Mouse (Mus musculus): ENCODE data around the gene Hcrt.

The Hcrt gene

DNA sequence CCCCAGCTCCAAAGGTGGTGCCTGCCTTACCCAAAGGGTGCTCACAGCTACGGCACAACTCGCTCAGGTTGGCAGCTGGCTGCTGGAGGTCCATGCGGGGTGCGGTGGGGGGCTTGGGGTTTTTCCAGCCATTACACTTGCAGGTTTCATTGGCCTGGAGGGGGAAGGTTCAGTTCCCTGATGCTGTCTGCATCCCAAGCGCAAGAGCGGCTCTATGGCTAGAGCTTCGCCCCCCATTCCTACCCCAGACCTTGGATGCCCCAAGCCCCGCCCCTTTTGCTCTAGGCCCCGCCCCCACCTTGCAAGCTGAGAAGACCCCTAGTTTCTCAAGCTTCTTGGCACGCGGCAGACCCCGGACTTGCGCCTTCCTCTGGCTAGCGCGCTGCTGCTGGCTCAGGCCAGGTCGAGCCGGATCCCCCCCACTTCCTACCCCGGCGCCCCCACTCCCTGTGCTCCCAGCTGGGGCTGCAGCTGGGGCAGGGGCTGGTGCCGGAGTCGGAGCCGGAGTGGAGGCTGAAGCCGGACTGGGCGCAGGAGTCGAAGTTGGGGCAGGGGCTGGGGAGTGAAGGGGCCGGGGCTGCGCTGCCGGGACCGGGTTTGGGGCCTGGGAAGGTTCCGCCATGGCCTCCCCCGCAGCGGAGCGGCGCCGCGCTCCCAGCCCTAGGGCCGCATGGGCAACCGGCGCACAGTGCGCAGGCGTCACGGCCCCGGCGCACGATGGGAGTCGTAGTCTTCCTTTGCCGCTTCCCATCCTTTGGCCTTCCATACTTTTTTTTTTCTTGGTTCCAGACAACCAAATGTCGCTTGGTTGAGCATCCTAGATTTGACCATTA lies 50.7 kb downstream of the Hcrt start, which contains the start of gene Kat2a:
Kat2a (minus strand) TSS at position 683 of the 833 bp plus-strand sequence.
- DNase-seq (ENCODE audit: low read depth): peak; percentile 78

Data from 416B (cell line).